Mouse (Mus musculus): ENCODE measurements around the gene Mpdu1.
A peak's percentile ranks its signal among the peaks of the same experiment; 100 is the strongest.
"Not testable (repeated sequence)": the region's sequence is repeated elsewhere in the genome, so short reads cannot be mapped to it uniquely, and the experiment has no call there.

Gene Mpdu1

GRCm38 (mm10) chr11:69621571-69622268 is 40.7 kb downstream of the Mpdu1 start, which contains the start of gene Sat2:
Gene Sat2 (plus strand): TSS chr11:69622024.
- peak; percentile 81 for DNase-seq (ENCODE audit: low spot score)

- DNase-seq (ENCODE audit: low spot score), result no peak
Observed at GRCm38 (mm10) chr11:69620394-69621081, 41.9 kb downstream of the Mpdu1 start.

DNA sequence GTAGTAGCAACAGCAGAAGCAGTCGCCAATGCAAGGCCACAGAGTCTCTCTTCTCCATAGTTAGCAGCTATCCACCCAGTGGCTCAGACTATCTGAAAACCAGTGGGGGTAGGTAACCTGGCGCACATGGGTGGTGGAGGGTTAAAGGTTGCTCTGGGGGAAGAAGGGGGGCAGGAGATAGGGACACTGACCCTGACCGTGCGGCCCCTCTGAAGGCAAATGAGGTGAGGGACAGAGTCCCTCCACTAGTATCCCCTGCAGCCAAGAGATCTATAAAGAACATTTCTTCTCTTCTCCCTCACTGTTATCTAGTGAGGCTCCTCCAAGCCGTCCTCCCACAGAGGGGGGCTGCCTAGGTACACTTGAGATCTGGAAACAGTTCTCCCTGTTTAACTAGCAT is 44.6 kb downstream of the Mpdu1 start, which contains the start of gene Shbg:
Gene Shbg (minus strand): TSS at position 101 of the 400 bp plus-strand sequence.
- DNase-seq (ENCODE audit: low spot score), result no peak

- no peak for DNase-seq (ENCODE audit: low spot score)
Observed at GRCm38 (mm10) chr11:69616781-69617180, 45.7 kb downstream of the Mpdu1 start.

DNA sequence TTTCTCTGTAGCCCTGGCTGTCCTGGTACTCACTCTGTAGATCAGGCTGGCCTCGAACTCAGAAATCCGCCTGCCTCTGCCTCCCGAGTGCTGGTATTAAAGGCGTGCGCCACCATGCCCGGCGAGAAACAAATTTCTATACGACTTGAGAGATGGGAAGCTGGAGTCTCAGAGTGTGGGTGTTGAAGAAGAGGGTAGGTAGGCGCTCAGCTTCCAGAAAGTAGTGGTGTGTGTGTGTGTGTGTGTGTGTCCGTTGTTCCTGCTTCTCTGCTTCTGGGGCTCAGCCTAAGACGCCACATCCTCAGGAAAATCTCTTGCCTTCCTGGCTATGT is 48.2 kb downstream of the Mpdu1 start:
- not testable (repeated sequence) for DNase-seq (ENCODE audit: low spot score)

GRCm38 (mm10) chr11:69613553-69614256 is 48.7 kb downstream of the Mpdu1 start:
- peak; percentile 90 for DNase-seq (ENCODE audit: low spot score)

DNA sequence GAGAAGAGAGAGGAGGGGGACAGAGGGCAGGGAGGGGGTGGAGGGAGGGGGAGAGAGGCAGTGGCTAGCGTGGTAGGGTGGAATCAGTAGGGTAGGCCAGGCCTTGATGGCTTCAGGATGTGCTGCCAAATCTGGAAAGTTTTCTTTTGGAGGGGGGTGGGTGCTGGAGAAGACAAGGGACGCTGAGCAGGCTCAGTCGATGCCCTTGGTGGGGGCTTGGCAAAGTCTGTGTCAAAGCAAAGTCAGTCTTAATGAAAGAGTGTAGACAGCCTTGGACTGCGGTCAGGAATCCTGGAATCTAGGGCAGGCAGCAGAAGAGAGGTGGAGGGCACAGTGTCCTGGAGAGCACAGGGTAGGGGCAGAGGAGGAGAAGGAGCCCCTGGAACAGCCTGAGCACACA is 51.5 kb downstream of the Mpdu1 start:
- DNase-seq (ENCODE audit: low spot score), result no peak

- no peak for DNase-seq (ENCODE audit: low spot score)
Observed at GRCm38 (mm10) chr11:69609416-69609815, 53.0 kb downstream of the Mpdu1 start.

- no peak for DNase-seq (ENCODE audit: low spot score)
Observed at GRCm38 (mm10) chr11:69608525-69608924, 53.9 kb downstream of the Mpdu1 start.

DNA sequence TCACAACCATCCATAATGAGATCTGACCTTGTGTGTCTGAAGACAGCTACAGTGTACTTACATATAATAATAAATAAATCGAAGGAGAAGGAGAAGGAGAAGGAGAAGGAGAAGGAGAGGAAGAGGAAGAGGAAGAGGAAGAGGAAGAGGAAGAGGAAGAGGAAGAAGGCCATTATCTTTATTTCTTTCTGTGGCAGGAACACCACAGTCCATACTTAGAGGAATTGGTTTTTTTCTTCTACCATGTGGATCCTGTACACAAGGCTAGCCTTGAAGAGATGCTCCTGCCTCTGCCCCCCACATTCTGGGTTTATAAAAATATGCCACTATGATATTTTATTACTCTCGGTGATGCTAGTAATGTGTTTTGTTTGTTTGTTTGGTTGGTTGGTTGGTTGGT is 55.6 kb downstream of the Mpdu1 start:
- DNase-seq (ENCODE audit: low spot score), result no peak
